Mouse (Mus musculus): Measurements from ENCODE around the gene Podnl1. TPM values are rescaled to one million over a fixed set of nuclear protein-coding genes. Genes with fewer than 3 reads are reported as not detected.

Podnl1 gene
- polyA plus RNA-seq, 1 experiment = 0.74 TPM

- TF ChIP-seq CTCF (IDR thresholded peaks at IDR 0.05; ENCODE audit: low read depth, low read length) = no peak
- no peak for TF ChIP-seq POLR2A (IDR thresholded peaks at IDR 0.05; ENCODE audit: borderline replicate concordance, low read depth, low read length)
- no peaks in the 10 kb centered on the region for H3K4me1 ChIP-seq (ENCODE audit: control insufficient read depth, insufficient read depth, low read length)
- no peak overlapping the region for H3K4me3 ChIP-seq (ENCODE audit: insufficient read depth, low read length)
- H3K27ac ChIP-seq (ENCODE audit: insufficient read depth, low read depth, low read length) = no peak overlapping the region
These were observed 29.7 kb upstream of the Podnl1 start for GRCm38 (mm10) chr8:84096061-84096460.

DNA sequence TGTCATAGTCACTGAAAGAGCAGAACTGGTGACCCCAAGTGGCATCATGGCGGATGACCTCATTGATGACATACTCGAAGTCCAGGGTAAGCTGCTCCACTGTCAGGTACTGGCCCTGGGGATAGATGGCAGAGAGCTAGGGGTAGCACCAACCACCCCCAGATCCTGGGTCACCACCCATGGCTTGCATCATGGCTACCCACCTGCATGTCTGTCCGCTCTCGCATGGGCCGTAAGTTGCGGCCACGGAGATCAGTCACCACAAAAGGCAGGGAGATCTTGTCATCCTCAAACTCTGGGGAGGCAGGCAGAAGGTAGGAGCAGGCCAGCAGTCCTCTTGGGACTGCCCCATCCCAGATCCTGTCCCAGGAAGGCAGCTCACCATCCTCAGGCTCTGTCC lies 27.4 kb upstream of the Podnl1 start:
- Histone ChIP-seq H3K4me3 (ENCODE audit: insufficient read depth, low read length) (no peak overlapping the region), H3K4me1 (ENCODE audit: control insufficient read depth, insufficient read depth, low read length) (0 out of 2 replicates have a peak, but pooled peaks cover 3% of the 10 kb centered on the region), H3K27ac (ENCODE audit: insufficient read depth, low read depth, low read length) (no peak overlapping the region)
- no peak for TF ChIP-seq CTCF (IDR thresholded peaks at IDR 0.05; ENCODE audit: low read depth, low read length)
- TF ChIP-seq POLR2A (IDR thresholded peaks at IDR 0.05; ENCODE audit: borderline replicate concordance, low read depth, low read length) = no peak

DNA sequence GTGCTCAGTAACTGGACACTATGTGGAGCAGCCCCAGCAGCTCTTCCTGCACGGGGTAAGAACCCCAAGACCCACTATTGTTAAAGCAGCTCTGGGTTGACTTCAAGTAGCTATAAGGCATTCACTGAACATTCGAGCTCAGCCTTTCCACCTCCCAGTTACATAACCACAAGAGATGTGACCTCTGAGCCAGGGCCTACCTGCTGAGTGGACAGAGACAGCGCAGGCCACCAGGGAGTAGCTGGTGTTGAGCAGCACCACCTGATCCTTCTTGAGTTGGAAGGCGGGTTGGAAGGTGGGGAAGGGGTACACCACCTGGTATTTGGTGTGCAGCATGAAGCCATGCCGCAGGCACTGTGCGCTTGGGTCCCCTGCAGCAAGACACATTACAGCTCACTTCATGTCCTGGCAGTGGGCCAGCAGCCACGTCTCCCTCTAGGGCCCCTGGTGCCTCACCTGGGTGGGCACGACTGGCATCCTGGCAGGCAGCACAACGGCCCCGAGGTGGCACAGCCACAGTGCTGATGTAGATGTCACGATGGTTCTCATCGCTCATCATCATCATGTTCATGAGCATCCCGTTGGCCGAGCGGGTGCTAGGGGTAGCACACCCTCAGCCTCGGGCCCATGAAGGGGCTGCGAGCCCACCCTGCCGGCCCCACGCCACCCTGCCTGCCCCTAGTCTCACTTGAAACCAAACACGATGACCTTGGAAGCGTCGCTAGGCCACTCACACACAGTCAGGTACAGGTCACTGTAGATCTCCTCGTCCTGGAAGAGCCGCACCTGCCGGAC lies 24.1 kb upstream of the Podnl1 start:
- no peak for TF ChIP-seq POLR2A (IDR thresholded peaks at IDR 0.05; ENCODE audit: borderline replicate concordance, low read depth, low read length)
- no peak for TF ChIP-seq CTCF (IDR thresholded peaks at IDR 0.05; ENCODE audit: low read depth, low read length)
- H3K4me1 ChIP-seq (ENCODE audit: control insufficient read depth, insufficient read depth, low read length) = peaks cover 17% of the 10 kb centered on the region
- H3K4me3 ChIP-seq (ENCODE audit: insufficient read depth, low read length) = no peak overlapping the region
- H3K27ac ChIP-seq (ENCODE audit: insufficient read depth, low read depth, low read length) = no peak overlapping the region

GRCm38 (mm10) chr8:84103601-84104000 lies 22.2 kb upstream of the Podnl1 start:
- TF ChIP-seq CTCF (IDR thresholded peaks at IDR 0.05; ENCODE audit: low read depth, low read length) (no peak), POLR2A (IDR thresholded peaks at IDR 0.05; ENCODE audit: borderline replicate concordance, low read depth, low read length) (no peak)
- H3K27ac ChIP-seq (ENCODE audit: insufficient read depth, low read depth, low read length) = no peak overlapping the region
- peak overlapping the region; percentile 87 for H3K4me3 ChIP-seq (ENCODE audit: insufficient read depth, low read length)
- H3K4me1 ChIP-seq (ENCODE audit: control insufficient read depth, insufficient read depth, low read length) = peaks cover 17% of the 10 kb centered on the region

GRCm38 (mm10) chr8:84104221-84104620 lies 21.6 kb upstream of the Podnl1 start:
- TF ChIP-seq POLR2A (IDR thresholded peaks at IDR 0.05; ENCODE audit: borderline replicate concordance, low read depth, low read length) = no peak
- TF ChIP-seq CTCF (IDR thresholded peaks at IDR 0.05; ENCODE audit: low read depth, low read length) = no peak
- H3K4me3 ChIP-seq (ENCODE audit: insufficient read depth, low read length) = peak overlapping the region; percentile 87
- no peak overlapping the region for H3K27ac ChIP-seq (ENCODE audit: insufficient read depth, low read depth, low read length)
- peaks cover 17% of the 10 kb centered on the region for H3K4me1 ChIP-seq (ENCODE audit: control insufficient read depth, insufficient read depth, low read length)

DNA sequence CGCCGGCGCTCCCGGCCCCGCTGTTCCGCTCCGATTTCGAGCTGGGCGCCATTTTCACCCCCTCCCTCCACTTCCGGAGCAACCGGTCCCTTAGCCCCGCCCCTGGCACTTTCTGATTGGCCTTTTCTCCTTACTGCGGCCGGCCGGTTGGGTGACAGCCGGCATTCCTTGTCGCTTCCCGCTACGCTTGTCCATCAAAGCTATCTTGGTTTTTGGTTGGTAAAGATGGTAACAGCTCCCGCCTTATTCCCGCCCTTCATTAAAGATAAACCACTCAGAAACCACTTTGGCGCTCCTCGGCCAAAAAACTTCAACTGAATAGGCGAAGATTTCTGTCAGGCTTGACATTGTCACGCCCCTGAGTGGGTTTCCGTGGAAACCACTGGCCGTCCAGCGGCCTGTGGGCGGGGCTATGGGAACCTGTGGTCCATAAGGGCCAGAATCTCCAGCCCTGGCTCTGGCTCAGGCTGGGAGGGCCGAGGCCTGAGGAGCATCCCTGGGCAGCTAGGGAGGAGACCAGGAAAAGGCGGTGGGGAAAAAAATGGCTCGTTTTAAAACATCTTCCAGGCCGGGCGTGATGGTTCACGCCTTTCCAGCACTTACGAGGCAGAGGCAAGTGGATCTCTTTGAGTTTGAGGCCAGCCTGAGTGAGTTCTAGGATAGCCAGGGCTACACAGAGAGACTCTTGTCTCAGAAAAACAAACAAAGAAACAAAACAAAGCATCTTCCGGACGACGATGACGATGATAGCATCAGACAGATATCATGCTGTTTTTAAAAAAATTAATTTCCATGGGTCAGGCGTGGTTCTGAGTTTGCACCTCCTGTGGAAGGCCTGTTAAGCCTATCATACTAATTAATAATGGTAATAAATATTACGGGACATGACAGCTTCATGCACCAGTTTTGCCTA lies 20.8 kb upstream of the Podnl1 start, which contains the start of gene Dcaf15:
TSS of gene Dcaf15 (minus strand) at position 72 of the 913 bp plus-strand sequence.
- no peak within 1 kb of the TSS for H3K27ac ChIP-seq (ENCODE audit: insufficient read depth, low read depth, low read length)
- TF ChIP-seq CTCF (IDR thresholded peaks at IDR 0.05; ENCODE audit: low read depth, low read length) (no peak), POLR2A (IDR thresholded peaks at IDR 0.05; ENCODE audit: borderline replicate concordance, low read depth, low read length) (no peak)
- peak within 1 kb of the TSS; percentile 87 for H3K4me3 ChIP-seq (ENCODE audit: insufficient read depth, low read length)
- H3K4me1 ChIP-seq (ENCODE audit: control insufficient read depth, insufficient read depth, low read length) = peaks cover 17% of the 10 kb centered on the region

- H3K4me3 ChIP-seq (ENCODE audit: insufficient read depth, low read length) = no peak overlapping the region
- no peak overlapping the region for H3K27ac ChIP-seq (ENCODE audit: insufficient read depth, low read depth, low read length)
- TF ChIP-seq CTCF (IDR thresholded peaks at IDR 0.05; ENCODE audit: low read depth, low read length) = no peak
- no peak for TF ChIP-seq POLR2A (IDR thresholded peaks at IDR 0.05; ENCODE audit: borderline replicate concordance, low read depth, low read length)
- peaks cover 17% of the 10 kb centered on the region for H3K4me1 ChIP-seq (ENCODE audit: control insufficient read depth, insufficient read depth, low read length)
These were observed 20.1 kb upstream of the Podnl1 start for GRCm38 (mm10) chr8:84105676-84106075.

GRCm38 (mm10) chr8:84106216-84107040 lies 19.4 kb upstream of the Podnl1 start:
- Histone ChIP-seq H3K4me3 (ENCODE audit: insufficient read depth, low read length) (no peak overlapping the region), H3K4me1 (ENCODE audit: control insufficient read depth, insufficient read depth, low read length) (peaks cover 17% of the 10 kb centered on the region), H3K27ac (ENCODE audit: insufficient read depth, low read depth, low read length) (no peak overlapping the region)
- TF ChIP-seq POLR2A (IDR thresholded peaks at IDR 0.05; ENCODE audit: borderline replicate concordance, low read depth, low read length) (no peak), CTCF (IDR thresholded peaks at IDR 0.05; ENCODE audit: low read depth, low read length) (no peak)

GRCm38 (mm10) chr8:84115646-84116045 lies 10.1 kb upstream of the Podnl1 start:
- no peak overlapping the region for H3K27ac ChIP-seq (ENCODE audit: insufficient read depth, low read depth, low read length)
- TF ChIP-seq CTCF (IDR thresholded peaks at IDR 0.05; ENCODE audit: low read depth, low read length) (no peak), POLR2A (IDR thresholded peaks at IDR 0.05; ENCODE audit: borderline replicate concordance, low read depth, low read length) (no peak)
- no peak overlapping the region for H3K4me3 ChIP-seq (ENCODE audit: insufficient read depth, low read length)
- no peaks in the 10 kb centered on the region for H3K4me1 ChIP-seq (ENCODE audit: control insufficient read depth, insufficient read depth, low read length)
